In the genomic region with DNA sequence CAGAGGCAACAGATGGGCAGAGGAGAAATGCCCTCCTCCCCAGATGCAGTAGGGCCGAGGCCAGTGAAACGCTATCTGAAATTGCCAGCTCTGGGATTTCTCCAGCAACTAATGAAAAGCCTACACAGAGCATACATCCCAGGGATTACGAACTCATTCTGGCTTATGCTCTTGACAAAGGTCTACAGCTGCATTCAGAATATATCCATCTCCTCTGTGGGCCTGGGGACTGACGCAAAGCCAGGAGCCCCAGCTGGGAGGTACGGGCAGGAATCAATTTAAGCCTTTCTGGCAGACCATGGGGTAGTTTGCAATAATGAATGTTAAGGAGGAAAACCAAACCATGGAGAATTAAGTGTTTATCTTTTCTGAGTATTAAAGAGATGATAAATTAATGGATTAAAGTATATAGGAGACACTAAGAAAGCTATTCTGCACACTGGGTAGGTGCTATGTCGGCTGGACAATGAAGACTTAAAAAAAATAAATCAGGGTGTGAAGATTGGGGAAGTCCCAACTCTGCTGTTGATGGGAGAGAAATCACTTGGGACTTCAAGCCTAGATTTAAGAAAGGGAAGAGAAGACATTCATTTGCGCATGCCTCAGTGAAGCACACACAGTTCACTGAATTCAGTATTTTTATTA, we compare ENCODE assay signal across 22 mouse cellular contexts.
DNase-seq lines count a peak whose midpoint lies in the region; ATAC-seq lines count a peak whose summit lies in the region.
"Had no signal": no experiment of that assay in that cellular context is flagged by ENCODE, and none has a peak within 500 bp of the region (broad histone marks: within the 10 kb centered on the region; RNA-seq: fewer than 3 reads in every experiment).

No protein-coding gene starts in this region.

- no peaks in the 10 kb centered on the region for H3K36me3 ChIP-seq in midbrain, embryonic 11.5 days (ENCODE audit: control insufficient read depth, insufficient read depth, low read length)
- no peaks in the 10 kb centered on the region for H3K36me3 ChIP-seq in midbrain, embryonic 10.5 days
- no peaks in the 10 kb centered on the region for H3K36me3 ChIP-seq in hindbrain, embryonic 12.5 days
- H3K36me3 ChIP-seq in midbrain, embryonic 13.5 days: no peaks in the 10 kb centered on the region
- H3K36me3 ChIP-seq: heart, embryonic 15.5 days; intestine, embryonic 15.5 days; kidney, embryonic 15.5 days had no signal

- H3K27ac ChIP-seq in midbrain, embryonic 11.5 days (ENCODE audit: low read depth, low read length): peak overlapping the region; percentile 20; the same call in 1 of the 2 replicates
- H3K27ac ChIP-seq in midbrain, embryonic 10.5 days (replicated peaks): no peak overlapping the region
- H3K27ac ChIP-seq in hindbrain, embryonic 12.5 days: peak overlapping the region; percentile 44; the same call in 1 of the 2 replicates
- peak overlapping the region; percentile 54 for H3K27ac ChIP-seq in midbrain, embryonic 13.5 days
- H3K27ac ChIP-seq: heart, adult 2 months; heart, embryonic 15.5 days; intestine, embryonic 15.5 days; kidney, embryonic 15.5 days had no signal

- H3K4me2 ChIP-seq in midbrain, embryonic 11.5 days: no peak overlapping the region
- H3K4me2 ChIP-seq in hindbrain, embryonic 12.5 days (replicated peaks): no peak overlapping the region
- no peak overlapping the region for H3K4me2 ChIP-seq in midbrain, embryonic 13.5 days (replicated peaks)
- H3K4me2 ChIP-seq: heart, embryonic 15.5 days; intestine, embryonic 15.5 days; kidney, embryonic 15.5 days; liver, embryonic 11.5 days had no signal

- no peaks in the 10 kb centered on the region for H3K9me3 ChIP-seq in midbrain, embryonic 11.5 days (ENCODE audit: control insufficient read depth, low read length)
- H3K9me3 ChIP-seq in midbrain, embryonic 10.5 days (replicated peaks): no peaks in the 10 kb centered on the region
- H3K9me3 ChIP-seq in hindbrain, embryonic 12.5 days (replicated peaks): no peaks in the 10 kb centered on the region
- H3K9me3 ChIP-seq in midbrain, embryonic 13.5 days: no peaks in the 10 kb centered on the region
- H3K9me3 ChIP-seq: heart, embryonic 15.5 days; intestine, embryonic 15.5 days; kidney, embryonic 15.5 days had no signal

- no peak overlapping the region for H3K4me3 ChIP-seq in midbrain, embryonic 11.5 days (ENCODE audit: low read depth, low read length)
- no peak overlapping the region for H3K4me3 ChIP-seq in midbrain, embryonic 10.5 days
- H3K4me3 ChIP-seq in hindbrain, embryonic 12.5 days: no peak overlapping the region
- no peak overlapping the region for H3K4me3 ChIP-seq in midbrain, embryonic 13.5 days (replicated peaks)
- H3K4me3 ChIP-seq: heart, adult 2 months; heart, embryonic 15.5 days; intestine, embryonic 15.5 days; kidney, embryonic 15.5 days had no signal

- peak; percentile 85 for ATAC-seq in midbrain, embryonic 11.5 days (ENCODE audit: low FRiP score)
- ATAC-seq in hindbrain, embryonic 12.5 days (ENCODE audit: low FRiP score): peak; percentile 60
- peak; percentile 89 for ATAC-seq in midbrain, embryonic 13.5 days
- ATAC-seq: intestine, embryonic 15.5 days had no signal

- H3K4me1 ChIP-seq in midbrain, embryonic 11.5 days (ENCODE audit: control insufficient read depth, insufficient read depth, low read length): no peaks in the 10 kb centered on the region; the same call in 1 of the 2 replicates
- H3K4me1 ChIP-seq in midbrain, embryonic 10.5 days: peaks cover 8% of the 10 kb centered on the region
- H3K4me1 ChIP-seq in hindbrain, embryonic 12.5 days: peaks cover 4% of the 10 kb centered on the region
- peaks cover 20% of the 10 kb centered on the region for H3K4me1 ChIP-seq in midbrain, embryonic 13.5 days (replicated peaks)
- H3K4me1 ChIP-seq: heart, embryonic 15.5 days; intestine, embryonic 15.5 days; kidney, embryonic 15.5 days had no signal

- WGBS in midbrain, embryonic 11.5 days: 57% methylated on average over 7 of the region's 7 CpGs
- 82% methylated on average over 7 of the region's 7 CpGs for WGBS in midbrain, embryonic 10.5 days
- WGBS in hindbrain, embryonic 12.5 days: 44% methylated on average over 7 of the region's 7 CpGs
- WGBS in midbrain, embryonic 13.5 days: 33% methylated on average over 7 of the region's 7 CpGs

- H3K27me3 ChIP-seq in midbrain, embryonic 11.5 days (ENCODE audit: control insufficient read depth, insufficient read depth, low read length): no peaks in the 10 kb centered on the region
- H3K27me3 ChIP-seq in midbrain, embryonic 10.5 days (ENCODE audit: low read depth, poor library complexity, severe bottlenecking): peaks cover 6% of the 10 kb centered on the region; the same call in 1 of the 2 replicates
- no peaks in the 10 kb centered on the region for H3K27me3 ChIP-seq in hindbrain, embryonic 12.5 days
- H3K27me3 ChIP-seq in midbrain, embryonic 13.5 days: 0 out of 2 replicates have a peak, but pooled peaks cover 5% of the 10 kb centered on the region
- H3K27me3 ChIP-seq: heart, embryonic 15.5 days; intestine, embryonic 15.5 days; kidney, embryonic 15.5 days had no signal

- no peak overlapping the region for H3K9ac ChIP-seq in midbrain, embryonic 11.5 days (ENCODE audit: low read length)
- H3K9ac ChIP-seq in hindbrain, embryonic 12.5 days: no peak overlapping the region
- no peak overlapping the region for H3K9ac ChIP-seq in midbrain, embryonic 13.5 days (replicated peaks)
- H3K9ac ChIP-seq: heart, embryonic 15.5 days; intestine, embryonic 15.5 days; kidney, embryonic 15.5 days had no signal

- DNase-seq in midbrain, embryonic 11.5 days (ENCODE audit: low spot score, missing footprints): peak; percentile 77
- no peak for DNase-seq in midbrain, embryonic 10.5 days (ENCODE audit: low spot score)
- DNase-seq in embryo, embryonic 10 days (ENCODE audit: low spot score): no peak
- no peak for DNase-seq in MN1 (ENCODE audit: low spot score)
- no peak for DNase-seq in thymus, postnatal 0 days (ENCODE audit: low spot score)
- DNase-seq: adrenal gland, adult 8-10 months; embryo, embryonic 11 days; gastrocnemius, postnatal 25 days; heart, adult 2 months; heart, postnatal 4 days; kidney, postnatal 4 days; layer of hippocampus, adult 9-11 months; lung, adult 18-20 months; right cerebral cortex, postnatal 14 days; spleen, adult 18-20 months; thymus, adult 18-20 months had no signal
